Mouse (Mus musculus) thymus, postnatal 4 days (tissue): ENCODE results near the gene Tiam2.
"Not testable (repeated sequence)": the region's sequence is repeated elsewhere in the genome, so short reads cannot be mapped to it uniquely, and the experiment has no call there.

Source experiments
- DNase-seq: peaks from one replicate; pipeline ENCODE4 v3.0.0; 2021

The Tiam2 gene

DNA sequence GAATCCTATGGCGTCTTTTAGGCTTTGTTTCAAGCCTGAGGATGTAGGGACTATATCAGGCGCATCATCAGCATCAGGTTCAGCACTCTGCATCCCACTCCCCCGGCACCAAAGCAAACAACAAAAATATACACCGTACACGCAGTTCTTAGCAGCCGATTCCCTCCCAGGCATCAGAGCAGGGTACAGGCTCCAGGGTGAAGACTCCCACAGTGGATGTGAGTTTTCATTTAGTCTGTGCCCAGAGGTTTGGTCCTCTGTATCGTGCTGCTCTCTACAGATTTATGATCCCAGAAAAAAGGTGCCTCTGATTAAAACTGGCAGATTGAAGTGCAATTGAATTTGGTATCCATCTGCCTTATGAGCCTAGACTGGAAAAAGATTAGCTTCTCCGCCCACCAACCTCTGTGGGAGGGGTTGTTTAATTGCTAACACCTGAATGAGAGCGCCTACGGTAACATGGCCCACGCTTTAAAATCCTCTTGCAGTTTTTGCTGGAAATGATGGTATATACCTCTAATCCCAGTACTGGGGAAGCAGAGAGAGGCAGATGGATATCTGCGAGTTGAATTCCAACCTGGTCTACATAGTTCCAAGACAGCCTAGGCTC lies 19.0 kb downstream of the Tiam2 start:
- DNase-seq = no peak

DNA sequence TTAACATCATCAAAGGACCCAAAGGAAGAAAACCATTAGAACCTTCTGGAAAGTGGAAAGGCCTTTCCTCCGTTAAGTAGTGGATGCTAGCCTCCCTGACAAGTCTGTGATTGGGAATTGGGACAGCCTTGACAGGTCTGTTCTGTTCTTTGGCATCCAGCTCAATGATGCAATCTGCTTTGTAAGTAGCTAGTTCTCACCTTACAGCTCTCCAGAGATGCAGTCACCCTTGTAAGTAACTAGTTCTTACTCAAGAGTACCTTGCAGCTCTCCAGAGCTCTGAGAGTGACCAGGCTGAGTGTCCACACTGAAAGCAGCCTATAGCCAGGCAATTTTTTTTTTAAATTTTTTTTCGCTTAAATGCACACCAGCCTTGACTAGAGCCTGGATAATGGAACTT lies 21.4 kb downstream of the Tiam2 start:
- DNase-seq = no peak

DNA sequence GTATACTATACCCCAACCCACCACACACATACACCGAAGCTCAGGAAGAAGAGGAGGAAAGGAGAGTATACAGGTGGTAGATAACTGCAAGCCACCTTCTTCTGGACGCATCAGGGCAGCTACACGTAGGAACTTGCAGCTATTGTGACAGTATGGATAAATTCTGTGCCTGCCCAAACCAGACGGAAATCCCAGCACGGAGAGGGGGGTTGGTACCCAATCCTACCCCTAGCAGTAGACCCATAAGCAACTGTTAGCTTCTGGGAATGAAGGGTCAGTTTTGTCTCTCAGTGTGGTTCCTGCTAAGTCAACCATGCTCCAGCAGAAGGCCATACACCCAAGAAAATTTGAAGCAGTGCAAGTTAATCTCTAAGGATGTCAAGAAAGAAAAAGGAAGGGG lies 23.0 kb downstream of the Tiam2 start:
- DNase-seq = no peak

DNA sequence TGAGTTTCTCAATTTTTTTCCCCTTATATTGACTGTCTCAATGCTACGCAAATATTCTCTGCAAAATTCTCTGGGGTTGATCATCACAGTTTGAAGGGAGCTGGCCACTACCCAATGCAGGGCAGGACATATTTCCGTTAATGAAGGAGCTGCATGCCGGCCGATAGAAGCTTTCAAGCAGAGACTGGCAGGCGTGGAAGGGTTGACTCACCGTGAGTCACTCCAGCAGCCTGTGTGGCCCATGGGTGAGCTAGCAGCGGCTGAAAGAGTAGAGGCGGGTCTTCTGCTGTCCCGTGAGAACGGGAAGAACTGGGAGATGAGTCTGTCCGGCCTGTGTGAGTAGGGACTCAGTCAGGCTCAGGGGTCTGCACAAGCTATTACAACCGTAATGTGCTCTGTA lies 23.6 kb downstream of the Tiam2 start:
- DNase-seq = no peak

DNA sequence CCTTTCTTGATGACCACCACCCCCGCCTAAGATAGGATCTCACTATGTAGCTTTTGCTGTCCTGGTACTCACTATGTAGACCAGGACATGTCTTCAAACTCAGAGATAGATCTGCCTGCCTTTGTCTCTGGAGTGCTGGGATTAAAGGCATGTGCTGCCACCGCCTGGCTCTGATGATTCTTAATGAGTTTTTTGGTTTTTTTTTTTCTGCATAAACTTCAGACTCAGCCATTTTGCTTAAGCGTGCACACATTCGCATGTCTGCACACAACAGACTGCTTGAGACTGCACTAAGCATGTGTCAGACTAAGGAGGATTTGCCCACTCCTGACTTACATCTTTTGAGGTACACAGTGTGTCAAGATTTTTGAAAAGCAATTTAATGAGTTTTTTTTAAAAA lies 24.0 kb downstream of the Tiam2 start:
- DNase-seq = no peak

DNA sequence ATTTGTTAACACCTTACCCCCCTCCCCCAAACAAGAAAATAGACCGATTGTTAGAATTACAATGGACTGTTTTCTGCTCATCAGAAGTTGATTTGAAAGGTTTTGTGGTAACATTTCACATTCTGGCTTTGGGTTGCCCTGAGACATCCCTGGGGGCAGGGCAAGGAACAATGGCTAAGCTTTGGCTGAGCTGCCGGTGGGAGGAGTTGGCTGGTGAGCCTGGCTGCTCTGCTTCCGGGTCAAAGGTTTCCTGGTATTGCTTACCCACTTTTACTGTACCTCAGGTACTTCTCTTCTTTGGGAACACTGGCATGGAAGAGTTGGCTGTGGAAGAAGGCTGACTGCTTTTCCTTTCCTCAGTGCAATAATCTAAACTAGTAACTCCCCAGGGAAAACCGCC lies 25.3 kb downstream of the Tiam2 start:
- no peak for DNase-seq

DNA sequence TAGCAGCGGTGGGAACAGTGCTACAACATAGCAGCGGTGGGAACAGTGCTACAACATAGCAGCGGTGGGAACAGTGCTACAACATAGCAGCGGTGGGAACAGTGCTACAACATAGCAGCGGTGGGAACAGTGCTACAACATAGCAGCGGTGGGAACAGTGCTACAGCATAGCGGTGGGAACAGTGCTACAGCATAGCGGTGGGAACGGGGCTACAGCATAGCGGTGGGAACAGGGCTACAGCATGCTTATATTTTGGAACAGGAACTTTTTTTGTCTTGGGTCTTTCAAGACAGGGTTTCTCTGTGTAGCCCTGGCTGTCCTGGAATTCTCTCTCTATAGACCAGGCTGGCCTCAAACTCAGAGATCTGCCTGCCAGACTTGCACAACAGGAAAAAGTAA lies 26.8 kb downstream of the Tiam2 start:
- not testable (repeated sequence) for DNase-seq

DNA sequence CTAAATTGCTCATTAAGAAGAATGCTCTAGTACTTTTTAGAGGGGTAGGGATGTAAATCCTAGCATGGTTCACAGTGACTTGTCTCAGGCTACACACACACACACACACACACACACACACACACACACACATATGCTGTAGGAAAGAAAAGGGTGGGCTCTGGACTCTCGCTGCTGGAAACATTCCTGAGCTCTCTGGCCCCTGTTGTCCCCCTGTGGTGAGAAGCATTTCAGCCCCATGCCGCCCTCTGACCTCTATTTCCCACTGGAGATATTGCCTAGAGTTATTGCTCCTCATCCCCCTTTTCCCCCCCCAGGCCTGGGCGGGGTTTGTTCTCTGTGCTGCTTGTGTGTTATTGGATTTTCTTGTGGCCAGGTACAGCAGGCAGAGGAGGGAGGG lies 28.5 kb downstream of the Tiam2 start:
- DNase-seq = no peak

DNA sequence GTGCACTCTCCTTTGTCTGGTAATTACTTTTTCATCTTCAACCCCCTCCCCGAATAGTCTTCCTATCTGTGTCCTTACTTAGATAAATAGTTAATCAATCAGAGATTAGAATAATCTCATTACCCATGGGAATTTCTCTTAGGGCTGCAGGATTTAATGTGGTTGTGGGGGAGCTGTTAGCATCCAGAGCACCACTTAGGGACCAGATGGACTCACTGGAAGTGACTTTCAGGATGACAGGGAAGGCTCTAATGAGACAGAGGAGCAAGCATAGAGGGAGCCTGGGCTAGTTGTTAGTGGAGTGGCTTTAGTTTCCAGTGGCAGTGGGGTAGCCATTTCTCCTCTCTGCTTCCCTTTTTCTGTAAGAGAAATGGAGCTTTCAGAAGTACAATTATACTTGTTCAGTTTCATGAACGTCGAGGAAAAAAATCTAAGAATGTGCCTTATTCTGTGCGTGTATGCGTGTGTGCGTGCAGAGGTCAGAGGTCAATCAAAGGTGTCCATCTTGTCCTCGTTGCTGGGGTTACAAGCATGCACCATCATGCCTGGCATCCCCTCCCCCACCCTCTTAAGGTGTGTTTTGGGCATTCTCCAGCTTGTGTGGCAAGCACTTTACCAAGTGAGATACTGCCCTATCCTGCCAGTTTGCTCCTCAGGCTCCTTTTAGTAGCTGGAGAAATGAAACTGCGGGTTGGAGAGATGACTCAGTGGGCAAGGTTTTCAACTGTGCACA lies 30.4 kb downstream of the Tiam2 start:
- DNase-seq = no peak

DNA sequence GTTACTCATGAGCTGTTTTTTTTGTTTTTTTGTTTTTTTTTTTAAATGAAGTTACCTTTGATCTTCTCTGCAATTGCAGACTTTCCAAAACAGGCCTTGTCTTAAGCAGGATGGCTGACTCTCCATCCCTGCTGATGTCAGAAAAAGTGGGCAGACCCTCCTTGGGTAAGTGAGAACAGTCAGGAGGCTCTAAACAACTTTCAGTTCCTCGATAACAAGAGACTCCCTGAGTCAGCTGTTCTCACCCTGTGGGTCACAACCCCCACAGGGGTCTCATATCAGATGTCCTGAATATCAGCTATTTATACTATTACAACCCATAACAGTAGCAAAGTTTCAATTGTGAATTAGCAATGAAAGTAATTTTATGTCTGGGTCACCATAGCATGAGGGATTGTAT lies 33.9 kb downstream of the Tiam2 start:
- no peak for DNase-seq

DNA sequence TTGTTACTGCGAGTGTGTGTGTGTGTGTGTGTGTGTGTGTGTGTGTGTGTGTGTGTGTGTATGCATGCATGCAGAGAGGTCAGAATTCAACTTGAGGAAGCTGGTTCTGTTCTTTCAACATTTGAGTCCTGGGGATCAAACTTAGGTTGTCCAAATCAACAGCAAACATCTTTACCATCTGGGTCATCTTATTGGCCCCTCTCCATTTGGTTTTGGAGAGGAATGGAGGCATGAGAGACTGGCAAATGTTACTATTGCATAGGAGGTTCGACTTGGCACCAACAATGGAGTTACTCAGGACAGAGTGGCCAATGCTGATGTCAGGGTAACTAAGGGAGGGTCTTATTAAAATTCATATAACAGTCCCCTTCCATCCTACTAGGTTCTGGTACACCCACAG lies 35.4 kb downstream of the Tiam2 start:
- no peak for DNase-seq

DNA sequence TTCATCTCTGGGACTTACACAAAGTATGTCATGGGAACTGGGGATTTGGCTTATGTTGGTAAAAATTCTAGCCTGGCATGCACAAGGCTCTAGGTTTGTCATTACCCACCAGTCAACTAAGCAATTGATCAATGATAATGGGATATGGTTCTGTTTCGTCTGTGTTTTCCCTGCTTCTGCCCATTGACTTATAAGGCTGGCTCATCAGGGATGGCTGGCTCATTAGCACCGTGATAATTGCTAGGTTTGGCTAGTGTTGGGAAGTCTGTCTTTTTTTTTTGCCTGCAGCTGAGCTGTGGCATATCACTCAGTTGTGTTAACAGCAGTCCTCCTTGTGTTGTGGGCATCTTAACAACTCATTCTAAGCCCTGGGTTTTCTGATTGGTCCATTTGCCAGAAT lies 36.8 kb downstream of the Tiam2 start:
- DNase-seq = no peak

DNA sequence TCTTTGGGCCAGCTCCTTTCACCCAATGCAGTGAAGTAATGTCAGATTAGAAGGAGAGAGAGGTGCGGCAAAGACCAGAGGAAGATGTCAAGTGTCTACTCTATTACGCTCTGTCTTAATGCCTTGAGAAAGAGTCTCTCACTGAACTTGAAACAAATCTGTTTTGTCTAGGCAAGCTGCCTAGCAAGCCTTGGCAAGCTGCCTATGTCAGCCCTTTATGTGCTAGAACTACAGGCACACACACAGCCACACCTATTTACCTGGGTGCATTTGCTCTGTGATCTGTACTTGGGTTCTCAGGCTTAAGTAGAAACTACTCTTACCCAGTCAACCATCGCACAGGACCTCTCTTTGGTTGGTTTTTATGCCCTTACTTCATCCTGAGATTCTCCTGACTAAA lies 40.4 kb downstream of the Tiam2 start:
- no peak for DNase-seq

DNA sequence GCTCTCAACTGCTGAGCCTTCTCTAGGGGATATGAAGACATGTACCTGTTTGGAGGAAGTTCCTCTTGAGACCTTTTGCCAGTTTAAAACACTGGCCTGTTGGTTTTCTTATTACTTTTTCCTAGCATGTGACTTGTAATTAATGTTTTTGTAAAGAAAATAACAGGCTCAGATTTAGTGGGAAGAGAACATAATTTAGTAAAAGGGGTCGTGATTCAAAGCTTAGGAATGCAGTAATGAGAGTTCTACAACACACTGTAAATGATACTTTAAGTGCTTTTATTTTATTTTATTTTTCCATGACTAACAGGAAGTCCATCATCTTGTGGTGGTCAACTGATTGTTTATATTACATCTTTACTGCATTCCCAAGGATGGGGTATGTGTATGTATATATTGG lies 42.0 kb downstream of the Tiam2 start:
- DNase-seq = no peak

DNA sequence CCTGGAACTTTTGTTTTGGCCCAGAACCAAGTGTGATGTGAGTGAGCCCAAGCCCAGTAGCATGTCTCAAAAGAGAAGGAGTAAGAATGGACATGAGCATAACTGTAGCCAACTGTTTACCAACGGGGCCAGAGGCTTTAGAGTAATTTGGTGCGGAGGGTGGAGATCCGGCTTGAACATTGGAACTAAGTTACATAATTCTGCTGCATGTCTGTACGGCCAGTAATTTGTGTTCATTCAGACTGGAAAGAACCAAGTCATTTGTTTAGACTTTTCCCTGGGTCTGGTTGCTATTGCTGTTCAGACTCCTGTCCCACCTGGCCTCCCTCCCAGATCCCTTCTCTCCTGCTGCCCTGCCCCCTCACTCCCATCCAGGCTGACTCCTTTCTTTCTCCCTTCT lies 43.3 kb downstream of the Tiam2 start:
- DNase-seq = no peak

DNA sequence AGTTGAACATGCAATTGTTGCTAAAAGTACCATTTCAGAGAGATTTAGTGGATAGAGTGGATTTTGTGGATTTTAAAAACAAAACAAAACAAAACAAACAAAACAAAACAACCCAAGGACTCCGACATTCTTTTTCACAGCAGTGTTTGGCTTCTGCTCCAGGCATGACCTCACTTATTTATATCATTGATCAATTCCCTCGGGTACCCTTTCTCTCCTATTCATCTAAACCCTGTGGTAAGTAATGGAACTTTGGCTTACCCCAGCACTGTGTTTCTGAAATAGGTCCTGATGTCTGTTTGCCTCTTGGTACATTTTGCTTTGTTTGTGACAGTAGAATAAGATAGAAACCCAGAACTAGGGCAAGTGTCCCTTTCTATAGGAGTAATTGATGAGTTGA lies 52.2 kb downstream of the Tiam2 start:
- DNase-seq = no peak

DNA sequence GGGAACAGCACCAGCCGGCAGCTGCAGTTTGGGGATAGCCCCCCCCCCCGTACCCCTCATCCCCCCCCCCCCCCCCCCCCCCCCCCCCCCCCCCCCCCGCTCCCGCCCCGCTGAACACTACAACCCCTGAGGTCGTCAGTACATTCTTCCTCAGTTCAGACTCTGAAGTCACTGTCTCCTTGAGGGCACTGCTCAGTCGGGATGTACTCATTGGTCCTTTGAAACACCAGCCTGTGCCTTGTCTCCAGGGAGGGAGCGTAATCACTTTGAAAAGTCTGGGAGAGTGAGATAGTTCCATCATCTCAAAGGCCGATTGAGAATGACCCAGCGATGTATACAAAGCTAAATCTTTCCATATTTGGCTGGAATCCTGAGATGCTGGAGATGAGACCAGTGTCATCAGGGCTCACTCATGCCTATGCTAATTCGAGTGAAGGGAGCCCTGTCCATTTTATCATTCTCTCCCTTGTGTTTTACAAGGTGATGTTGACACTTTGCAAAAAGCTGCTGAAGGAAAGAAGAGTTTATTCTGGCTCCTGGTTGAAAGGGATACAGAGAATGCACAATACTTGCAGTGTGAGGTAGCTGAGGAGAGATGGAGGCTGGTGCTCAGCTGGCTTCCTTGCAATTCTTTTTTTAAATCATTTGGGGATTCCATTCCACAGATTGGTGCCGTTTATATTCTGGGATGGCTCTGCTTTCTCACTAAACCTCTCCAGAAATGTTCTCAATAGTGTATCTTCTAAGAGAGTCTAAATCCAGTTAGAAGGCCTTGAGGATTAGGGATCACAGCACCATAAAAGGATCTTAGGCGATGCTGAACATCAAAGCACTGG lies 53.6 kb downstream of the Tiam2 start:
- no peak for DNase-seq

DNA sequence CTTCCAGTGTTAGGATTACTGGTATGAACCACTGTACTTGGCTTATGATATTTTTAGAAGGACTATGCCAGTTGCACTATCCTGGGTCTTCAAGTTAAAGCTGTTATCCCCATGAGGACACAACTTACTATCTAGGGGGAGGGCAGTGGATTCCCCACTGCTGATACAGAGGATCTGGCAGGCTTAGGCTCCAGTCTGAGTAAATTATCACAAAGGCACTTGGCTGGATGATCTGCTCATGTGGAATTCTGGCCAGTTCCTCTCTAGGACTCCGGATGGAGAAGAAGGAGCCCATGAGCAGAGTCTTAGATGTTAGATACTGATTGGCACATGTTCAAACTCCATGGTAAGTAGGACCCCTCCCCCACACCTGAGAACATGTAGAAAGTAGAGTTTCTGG lies 59.0 kb downstream of the Tiam2 start:
- DNase-seq = no peak

DNA sequence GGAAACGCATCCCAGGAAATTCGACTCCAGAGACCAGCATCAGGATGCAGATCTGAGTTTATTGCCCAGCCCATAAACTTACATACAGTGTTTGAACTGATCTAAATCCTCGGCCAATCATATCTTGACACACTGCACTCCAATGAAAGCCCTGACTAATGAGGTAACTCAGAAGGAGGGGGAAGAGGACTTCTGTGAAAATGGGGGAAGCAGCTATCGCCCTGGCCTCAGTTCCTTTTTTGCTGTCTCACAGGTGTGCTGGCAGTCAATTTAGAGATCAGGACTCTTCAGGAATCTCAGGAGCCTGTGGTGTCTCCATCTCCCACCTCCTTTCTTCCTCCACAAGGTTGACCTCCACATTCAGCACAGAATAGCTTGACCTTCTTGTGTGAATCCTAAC lies 61.4 kb downstream of the Tiam2 start:
- DNase-seq = no peak

DNA sequence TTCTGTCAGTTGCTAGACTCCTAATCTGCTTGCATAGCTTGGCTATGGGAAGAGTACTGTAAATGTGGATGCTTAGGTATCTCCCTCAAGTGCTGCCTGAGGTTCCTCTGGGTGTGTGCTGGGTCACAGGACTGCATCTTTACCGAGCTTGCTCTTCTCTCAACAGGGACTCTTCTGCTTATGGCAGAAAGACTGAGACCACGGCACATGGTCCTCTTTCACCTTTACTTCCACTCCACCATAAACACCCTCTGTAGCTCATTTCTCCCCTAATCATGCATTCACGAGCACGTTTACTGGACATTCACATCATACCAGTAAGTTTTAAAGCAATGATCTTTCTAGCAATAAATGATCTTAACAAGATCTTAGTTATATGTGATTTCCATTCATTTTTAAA lies 63.4 kb downstream of the Tiam2 start:
- no peak for DNase-seq

DNA sequence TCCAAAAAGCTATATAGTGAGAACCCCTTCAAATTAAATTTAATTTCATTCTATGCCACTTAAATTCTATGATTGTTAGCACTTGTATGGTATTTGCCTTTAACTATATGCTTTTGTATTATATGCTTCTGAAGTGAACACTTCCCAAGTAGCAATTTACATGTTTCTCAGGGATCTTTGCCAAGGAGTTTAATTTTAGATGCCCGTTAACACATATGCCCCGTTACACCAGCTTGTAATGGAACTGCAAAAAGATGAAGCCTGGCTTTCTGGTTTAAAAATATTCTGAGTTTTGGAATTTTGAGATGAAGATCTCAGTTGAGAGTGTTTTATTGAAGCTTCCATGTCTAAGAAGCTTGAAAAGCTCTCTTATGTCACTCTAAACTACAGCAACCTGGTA lies 67.6 kb downstream of the Tiam2 start:
- no peak for DNase-seq

DNA sequence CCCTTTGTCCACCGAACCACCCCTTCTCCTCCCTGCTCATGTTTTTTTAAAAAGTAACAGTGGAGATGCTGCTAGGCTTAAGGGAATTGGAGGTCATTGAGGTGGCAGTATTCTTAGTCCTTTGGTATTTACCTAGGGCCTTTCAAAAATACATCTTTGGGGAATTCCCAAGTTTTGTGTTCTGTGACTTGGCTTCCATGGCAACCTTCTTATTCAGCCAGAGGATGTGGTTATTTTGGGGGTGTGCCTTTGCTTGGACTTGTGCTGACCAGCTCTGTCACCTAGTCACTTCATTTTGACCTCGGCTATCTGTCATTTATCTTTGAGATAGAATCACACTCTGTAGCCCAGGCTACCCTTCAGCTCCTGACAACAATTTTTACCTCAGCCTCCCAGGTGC lies 68.6 kb downstream of the Tiam2 start:
- DNase-seq = no peak

DNA sequence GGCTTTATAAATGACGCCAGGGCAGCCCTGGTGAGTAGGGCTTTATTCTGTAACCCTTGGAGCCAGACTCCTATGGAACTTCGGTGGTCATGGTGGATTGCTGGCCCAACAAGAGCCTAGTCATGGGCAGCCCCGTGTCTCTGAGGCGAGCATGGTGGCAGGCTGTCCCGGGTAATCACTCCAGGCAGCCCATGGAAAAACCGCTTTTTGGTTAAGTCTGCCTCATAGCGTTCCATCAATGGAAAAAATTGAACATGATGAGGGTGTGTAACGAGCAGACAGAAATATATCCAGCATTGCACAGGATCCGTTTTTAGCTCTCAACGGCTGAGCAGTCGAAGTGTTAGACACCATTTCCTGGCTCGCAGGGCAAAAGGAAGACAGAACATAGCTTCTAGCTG lies 70.5 kb downstream of the Tiam2 start:
- no peak for DNase-seq

DNA sequence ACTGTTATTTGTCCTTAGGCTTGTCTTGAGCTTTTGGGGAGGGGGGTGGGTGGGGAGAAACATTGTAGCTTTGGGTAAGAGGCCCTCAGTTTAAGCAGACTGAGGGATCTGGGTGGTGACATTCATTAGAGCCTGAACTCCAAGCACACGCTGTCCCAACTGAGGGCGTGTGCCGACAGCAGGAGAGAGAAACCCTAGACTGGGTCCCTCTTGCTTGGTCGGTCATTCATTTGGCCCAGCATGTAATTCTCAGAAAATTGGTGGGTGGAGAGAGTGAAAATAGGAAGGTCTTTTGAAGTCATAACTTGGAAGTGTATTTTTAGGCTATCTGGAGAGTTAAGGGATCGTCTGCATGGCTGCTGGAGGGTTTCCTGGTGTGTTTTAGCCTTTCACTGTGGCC lies 71.5 kb downstream of the Tiam2 start:
- no peak for DNase-seq
